Mouse (Mus musculus) brain, embryonic 14.5 days (tissue): Measurements from ENCODE around the gene Gm3248.
"Not testable (repeated sequence)": the region's sequence is repeated elsewhere in the genome, so short reads cannot be mapped to it uniquely, and the experiment has no call there.

Source experiments
- CTCF ChIP-seq: fragments of 200-500 bp; IDR thresholded peaks from 2 replicates; pipeline ENCODE4 v1.5.1; 2012; ENCODE audit warnings: inconsistent platforms, mild to moderate bottlenecking, moderate library complexity, borderline replicate concordance; ENCODE audit not compliant: insufficient read depth, insufficient read length; ENCODE audit errors: extremely low read depth
- POLR2A ChIP-seq: fragments of 200-500 bp; IDR thresholded peaks from 2 replicates; pipeline ENCODE4 v1.6.1; 2012; ENCODE audit warnings: mild to moderate bottlenecking, inconsistent platforms, borderline replicate concordance; ENCODE audit not compliant: poor library complexity, insufficient read depth, insufficient read length, severe bottlenecking; ENCODE audit errors: extremely low read depth

- TF ChIP-seq POLR2A, CTCF: not testable (repeated sequence)
Observed at GRCm38 (mm10) chr14:5962441-5962840, 896 bp upstream of the Gm3248 start.
